In the genomic region with DNA sequence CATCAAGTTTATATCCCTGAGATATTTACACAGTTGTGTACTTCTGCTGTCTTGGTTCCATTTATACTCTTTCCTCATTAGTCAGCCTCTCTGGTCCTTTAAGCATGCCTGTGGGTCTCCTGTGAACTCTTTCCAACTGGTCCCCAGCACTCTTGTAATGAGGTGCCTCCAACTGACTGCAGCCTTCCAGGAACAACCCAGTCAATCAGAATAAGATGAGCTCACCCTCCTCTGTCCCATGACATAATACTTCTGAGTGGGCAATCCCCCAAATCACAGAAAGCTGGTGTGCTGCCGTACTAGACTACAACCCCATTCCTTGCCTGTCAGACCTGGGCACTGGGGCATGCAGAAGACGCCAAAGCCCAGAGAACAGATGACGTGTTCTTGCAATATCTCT, we compare ENCODE assay signal across 11 mouse cellular contexts.
"Had no signal": no experiment of that assay in that cellular context is flagged by ENCODE, and none has a peak within 500 bp of the region (broad histone marks: within the 10 kb centered on the region; RNA-seq: fewer than 3 reads in every experiment).

No protein-coding gene starts in this region.

- H3K9ac ChIP-seq: limb, embryonic 15.5 days; liver, embryonic 12.5 days; midbrain, embryonic 13.5 days had no signal

- H3K4me2 ChIP-seq: limb, embryonic 15.5 days; liver, embryonic 12.5 days; midbrain, embryonic 13.5 days had no signal

- H3K27me3 ChIP-seq: limb, embryonic 15.5 days; liver, embryonic 12.5 days; midbrain, embryonic 13.5 days had no signal

- H3K4me3 ChIP-seq: left cerebral cortex, adult 2 months; limb, embryonic 15.5 days; liver, embryonic 12.5 days; midbrain, embryonic 13.5 days had no signal

- H3K9me3 ChIP-seq: limb, embryonic 15.5 days; liver, embryonic 12.5 days; midbrain, embryonic 13.5 days had no signal

- ATAC-seq: intestine, embryonic 16.5 days; liver, embryonic 12.5 days; midbrain, embryonic 13.5 days had no signal

- H3K27ac ChIP-seq: kidney, postnatal 0 days; left cerebral cortex, adult 2 months; limb, embryonic 15.5 days; liver, embryonic 12.5 days; midbrain, embryonic 13.5 days had no signal

- DNase-seq: kidney, adult 9 months; kidney, postnatal 4 days; right cerebral cortex, adult 18-20 months; right cerebral cortex, postnatal 25 days; thymus, postnatal 4 days had no signal

- H3K4me1 ChIP-seq: limb, embryonic 15.5 days; midbrain, embryonic 13.5 days had no signal
